Mouse (Mus musculus): ENCODE data around the gene Gm2075. TPM values are rescaled to one million over a fixed set of nuclear protein-coding genes. Genes with fewer than 3 reads are reported as not detected.
"Not testable (repeated sequence)": the region's sequence is repeated elsewhere in the genome, so short reads cannot be mapped to it uniquely, and the experiment has no call there.

Gm2075 gene
- not detected for polyA plus RNA-seq (2012; fragmentation: generic; extraction: Trizol)
- long read RNA-seq, experiment 1, result 0 reads
- long read RNA-seq, experiment 2, result 0 reads

- H3K27me3 ChIP-seq (ENCODE audit: control insufficient read depth, insufficient read depth, insufficient read length); H3K79me3 ChIP-seq (ENCODE audit: low read depth); H3K36me3 ChIP-seq (ENCODE audit: control insufficient read depth, insufficient read depth); H3K4me3 ChIP-seq (ENCODE audit: insufficient read depth, poor library complexity, severe bottlenecking); H3K79me2 ChIP-seq (ENCODE audit: control insufficient read depth, insufficient read depth); H3ac ChIP-seq (ENCODE audit: control insufficient read depth, insufficient read length, low read depth): not testable (repeated sequence)
These were observed at the start of gene Gm2075 for GRCm38 (mm10) chr12:88011548-88011947. TSS of gene Gm2075 (plus strand) at chr12:88011848.

DNA sequence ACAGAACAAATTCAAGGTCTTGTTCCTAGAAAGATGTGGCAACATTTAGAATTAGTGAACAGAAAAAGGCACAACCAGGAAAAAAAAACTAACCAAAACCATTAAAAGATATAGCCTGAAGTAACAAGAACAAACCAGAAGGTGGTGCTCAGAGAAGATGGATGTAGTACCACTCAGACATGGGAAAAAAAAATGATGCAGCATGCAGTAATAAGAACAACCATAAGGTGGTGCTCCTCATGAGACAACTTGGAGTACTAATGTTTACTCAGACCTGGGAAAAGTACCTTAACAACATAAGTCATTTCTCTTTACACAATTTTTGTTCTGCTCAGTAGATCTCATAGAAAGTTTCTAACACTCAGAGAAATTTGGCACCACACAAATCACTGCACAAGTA is 27.6 kb upstream of the Gm2075 start:
- H3K4me3 ChIP-seq (ENCODE audit: insufficient read depth, poor library complexity, severe bottlenecking); H3K36me3 ChIP-seq (ENCODE audit: control insufficient read depth, insufficient read depth); H3K79me3 ChIP-seq (ENCODE audit: low read depth); H3K79me2 ChIP-seq (ENCODE audit: control insufficient read depth, insufficient read depth); H3ac ChIP-seq (ENCODE audit: control insufficient read depth, insufficient read length, low read depth); H3K27me3 ChIP-seq (ENCODE audit: control insufficient read depth, insufficient read depth, insufficient read length): not testable (repeated sequence)

DNA sequence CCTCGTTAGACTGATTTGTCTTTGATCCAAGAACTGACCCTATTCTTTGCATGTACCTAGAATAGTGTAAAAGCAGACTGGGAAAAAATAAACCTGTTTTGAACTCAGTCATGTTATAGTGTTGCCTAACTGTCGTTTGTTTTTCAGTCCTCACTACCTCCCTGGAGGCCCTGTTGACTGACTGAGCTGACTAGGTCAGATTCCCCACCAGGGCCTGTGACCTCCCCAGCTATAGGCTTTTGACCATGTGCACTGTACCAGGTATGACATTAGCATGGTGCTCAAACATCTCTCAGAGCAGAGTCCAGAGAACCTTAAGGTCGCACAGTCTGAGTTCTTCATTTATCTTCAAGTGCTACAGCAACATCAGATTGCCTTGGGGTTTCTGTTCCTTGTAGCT is 7.5 kb upstream of the Gm2075 start:
- not testable (repeated sequence) for H3K36me3 ChIP-seq (ENCODE audit: control insufficient read depth, insufficient read depth); H3K4me3 ChIP-seq (ENCODE audit: insufficient read depth, poor library complexity, severe bottlenecking); H3ac ChIP-seq (ENCODE audit: control insufficient read depth, insufficient read length, low read depth); H3K79me3 ChIP-seq (ENCODE audit: low read depth); H3K27me3 ChIP-seq (ENCODE audit: control insufficient read depth, insufficient read depth, insufficient read length); H3K79me2 ChIP-seq (ENCODE audit: control insufficient read depth, insufficient read depth)

DNA sequence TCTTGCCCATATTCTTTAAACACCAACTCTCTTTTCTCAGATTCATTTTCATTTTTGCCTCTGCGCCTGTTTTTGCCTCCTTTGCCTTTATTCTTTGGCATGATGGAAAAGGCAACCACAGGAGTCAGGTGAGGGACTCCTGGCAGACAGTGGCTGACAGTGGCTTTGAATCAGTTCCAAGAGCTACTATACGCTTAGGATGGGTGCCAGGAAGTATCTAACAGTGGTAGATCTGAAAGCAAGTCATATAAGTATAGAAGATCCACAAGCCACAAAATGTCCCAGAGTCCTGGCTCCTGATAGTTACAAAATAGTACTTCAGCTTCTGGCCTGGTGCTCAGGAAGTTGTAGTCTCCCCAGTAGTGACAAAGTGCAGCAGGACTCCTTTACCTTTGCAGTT is 7.0 kb downstream of the Gm2075 start, which contains the start of gene Gm6803:
Gene Gm6803, minus strand, starts transcription at position 101 of the 400 bp plus-strand sequence.
- not testable (repeated sequence) for H3K36me3 ChIP-seq (ENCODE audit: control insufficient read depth, insufficient read depth); H3K79me2 ChIP-seq (ENCODE audit: control insufficient read depth, insufficient read depth); H3ac ChIP-seq (ENCODE audit: control insufficient read depth, insufficient read length, low read depth); H3K4me3 ChIP-seq (ENCODE audit: insufficient read depth, poor library complexity, severe bottlenecking); H3K27me3 ChIP-seq (ENCODE audit: control insufficient read depth, insufficient read depth, insufficient read length); H3K79me3 ChIP-seq (ENCODE audit: low read depth)

DNA sequence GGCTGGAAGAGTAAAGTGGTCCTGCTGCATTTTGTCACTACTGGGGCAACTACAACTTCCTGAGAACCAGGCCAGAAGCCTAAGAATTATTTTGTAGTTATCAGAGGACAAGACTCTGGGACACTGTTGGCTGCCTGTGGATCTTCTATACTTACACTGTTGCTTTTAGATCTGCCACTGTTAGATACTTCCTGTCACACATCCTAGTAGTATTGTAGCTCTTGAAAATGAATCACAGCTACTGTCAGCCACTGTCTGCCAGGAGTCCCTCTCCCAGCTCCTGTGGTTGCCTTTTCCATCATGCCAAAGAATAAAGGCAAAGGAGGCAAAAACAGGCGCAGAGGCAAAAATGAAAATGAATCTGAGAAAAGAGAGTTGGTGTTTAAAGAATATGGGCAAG is 15.1 kb downstream of the Gm2075 start, which contains the start of gene Gm2056:
Gene Gm2056, plus strand, starts transcription at position 301 of the 400 bp plus-strand sequence.
- not testable (repeated sequence) for H3K36me3 ChIP-seq (ENCODE audit: control insufficient read depth, insufficient read depth); H3K4me3 ChIP-seq (ENCODE audit: insufficient read depth, poor library complexity, severe bottlenecking)

DNA sequence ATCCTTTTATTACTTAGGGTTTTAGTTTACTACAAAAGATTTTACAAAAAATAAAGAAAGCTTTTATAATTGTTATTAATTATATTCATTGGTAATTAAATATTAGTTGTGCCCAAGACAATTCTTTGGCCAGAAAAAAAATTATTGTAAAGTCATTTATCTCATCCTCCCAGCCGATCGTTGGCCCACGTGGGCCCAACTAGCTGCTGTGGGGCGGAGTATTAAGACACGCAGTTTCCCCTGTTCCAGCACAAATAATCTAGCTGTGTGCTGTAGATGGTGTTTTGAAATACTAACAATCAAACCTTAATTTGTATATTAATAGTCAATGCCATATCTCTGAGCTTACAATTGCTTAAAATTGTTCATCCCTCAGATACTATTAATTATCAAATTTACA is 20.6 kb downstream of the Gm2075 start:
- not testable (repeated sequence) for H3K4me3 ChIP-seq (ENCODE audit: insufficient read depth, poor library complexity, severe bottlenecking); H3K79me2 ChIP-seq (ENCODE audit: control insufficient read depth, insufficient read depth); H3K36me3 ChIP-seq (ENCODE audit: control insufficient read depth, insufficient read depth); H3K79me3 ChIP-seq (ENCODE audit: low read depth); H3K27me3 ChIP-seq (ENCODE audit: control insufficient read depth, insufficient read depth, insufficient read length); H3ac ChIP-seq (ENCODE audit: control insufficient read depth, insufficient read length, low read depth)

More for the DNA sequence above, 15.1 kb downstream of the Gm2075 start, which contains the start of gene Gm2056:
- not testable (repeated sequence) for H3K79me3 ChIP-seq (ENCODE audit: low read depth); H3K27me3 ChIP-seq (ENCODE audit: control insufficient read depth, insufficient read depth, insufficient read length); H3ac ChIP-seq (ENCODE audit: control insufficient read depth, insufficient read length, low read depth); H3K79me2 ChIP-seq (ENCODE audit: control insufficient read depth, insufficient read depth)

GRCm38 (mm10) chr12:88039062-88039461 is 27.4 kb downstream of the Gm2075 start:
- H3K27me3 ChIP-seq (ENCODE audit: control insufficient read depth, insufficient read depth, insufficient read length); H3K4me3 ChIP-seq (ENCODE audit: insufficient read depth, poor library complexity, severe bottlenecking); H3K36me3 ChIP-seq (ENCODE audit: control insufficient read depth, insufficient read depth); H3K79me3 ChIP-seq (ENCODE audit: low read depth); H3ac ChIP-seq (ENCODE audit: control insufficient read depth, insufficient read length, low read depth); H3K79me2 ChIP-seq (ENCODE audit: control insufficient read depth, insufficient read depth): not testable (repeated sequence)

- H3K4me3 ChIP-seq (ENCODE audit: insufficient read depth, poor library complexity, severe bottlenecking); H3K79me3 ChIP-seq (ENCODE audit: low read depth); H3K79me2 ChIP-seq (ENCODE audit: control insufficient read depth, insufficient read depth); H3K27me3 ChIP-seq (ENCODE audit: control insufficient read depth, insufficient read depth, insufficient read length); H3K36me3 ChIP-seq (ENCODE audit: control insufficient read depth, insufficient read depth); H3ac ChIP-seq (ENCODE audit: control insufficient read depth, insufficient read length, low read depth): not testable (repeated sequence)
These were observed 28.1 kb downstream of the Gm2075 start for GRCm38 (mm10) chr12:88039703-88040102.

DNA sequence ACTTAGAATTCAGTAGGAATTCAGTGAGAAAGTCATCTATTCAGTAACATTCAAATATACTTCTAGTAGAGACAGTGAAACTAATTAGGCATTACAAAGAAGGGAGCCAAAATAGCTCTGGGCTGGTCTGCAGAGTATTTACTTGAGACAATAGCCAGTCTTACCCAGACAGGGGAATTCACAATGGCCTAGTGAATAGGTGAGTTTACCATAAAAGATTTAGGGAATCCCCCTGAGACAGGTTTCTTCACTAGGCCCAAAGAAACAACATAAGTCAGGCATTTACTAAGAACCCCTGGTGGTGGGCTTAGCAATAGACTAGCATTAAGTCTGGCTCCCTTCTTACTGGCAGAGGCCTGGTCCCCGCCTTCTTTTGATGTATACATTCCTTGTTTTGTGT is 33.6 kb downstream of the Gm2075 start:
- not testable (repeated sequence) for H3K79me3 ChIP-seq (ENCODE audit: low read depth); H3K4me3 ChIP-seq (ENCODE audit: insufficient read depth, poor library complexity, severe bottlenecking); H3K36me3 ChIP-seq (ENCODE audit: control insufficient read depth, insufficient read depth); H3K79me2 ChIP-seq (ENCODE audit: control insufficient read depth, insufficient read depth); H3K27me3 ChIP-seq (ENCODE audit: control insufficient read depth, insufficient read depth, insufficient read length); H3ac ChIP-seq (ENCODE audit: control insufficient read depth, insufficient read length, low read depth)

Other genes starting within 250 kb of the Gm2075 start
- not detected for gene Gm21319, start 236.1 kb upstream of the Gm2075 start, polyA plus RNA-seq (2012; fragmentation: generic; extraction: Trizol)
- not detected for gene Gm21936, start 216.3 kb upstream of the Gm2075 start, polyA plus RNA-seq (2012; fragmentation: generic; extraction: Trizol)
- gene BB287469, start 195.3 kb upstream of the Gm2075 start, polyA plus RNA-seq (2012; fragmentation: generic; extraction: Trizol), result not detected
- not detected for gene Gm2001, start 169.5 kb upstream of the Gm2075 start, polyA plus RNA-seq (2012; fragmentation: generic; extraction: Trizol)
- 0.12 TPM for gene Gm2016, start 137.8 kb upstream of the Gm2075 start, polyA plus RNA-seq (2012; fragmentation: generic; extraction: Trizol)
- gene Gm2022, start 116.5 kb upstream of the Gm2075 start, polyA plus RNA-seq (2012; fragmentation: generic; extraction: Trizol), result not detected
- not detected for gene Gm2035, start 92.0 kb upstream of the Gm2075 start, polyA plus RNA-seq (2012; fragmentation: generic; extraction: Trizol)
- 0.08 TPM for gene Gm2042, start 57.8 kb upstream of the Gm2075 start, polyA plus RNA-seq (2012; fragmentation: generic; extraction: Trizol)
- not detected for gene Gm6803, start 6.9 kb downstream of the Gm2075 start, polyA plus RNA-seq (2012; fragmentation: generic; extraction: Trizol)
- not detected for gene Gm2056, start 15.2 kb downstream of the Gm2075 start, polyA plus RNA-seq (2012; fragmentation: generic; extraction: Trizol)
- gene Gm16368, start 71.8 kb downstream of the Gm2075 start, polyA plus RNA-seq (2012; fragmentation: generic; extraction: Trizol), result not detected
- gene Gm10436, start 170.3 kb downstream of the Gm2075 start, polyA plus RNA-seq (2012; fragmentation: generic; extraction: Trizol), result 0.11 TPM
- gene Gm8332, start 238.3 kb downstream of the Gm2075 start, polyA plus RNA-seq (2012; fragmentation: generic; extraction: Trizol), result 0.88 TPM